Mouse (Mus musculus): ENCODE measurements around the gene Pacrg. TPM values are rescaled to one million over a fixed set of nuclear protein-coding genes. Genes with fewer than 3 reads are reported as not detected.

Pacrg gene
- polyA plus RNA-seq, 1 experiment from 2014 or later = 4.1 TPM

GRCm38 (mm10) chr17:10366577-10366976 lies 473.5 kb downstream of the Pacrg start:
- Histone ChIP-seq H3K27me3 (no peaks in the 10 kb centered on the region), H3K27ac (no peak overlapping the region), H3K36me3 (ENCODE audit: poor library complexity, severe bottlenecking) (no peaks in the 10 kb centered on the region), H3K4me1 (no peaks in the 10 kb centered on the region), H3K4me2 (no peak overlapping the region), H3K4me3 (no peak overlapping the region), H3K9me3 (replicated peaks) (no peaks in the 10 kb centered on the region), H3K9ac (no peak overlapping the region)
- no peak for ATAC-seq
- 95% methylated on average over 4 of the region's 4 CpGs for WGBS

GRCm38 (mm10) chr17:10365501-10366482 lies 474.3 kb downstream of the Pacrg start:
- ATAC-seq = no peak
- Histone ChIP-seq H3K9ac (no peak overlapping the region), H3K4me3 (no peak overlapping the region), H3K4me2 (no peak overlapping the region), H3K36me3 (ENCODE audit: poor library complexity, severe bottlenecking) (no peaks in the 10 kb centered on the region), H3K27me3 (no peaks in the 10 kb centered on the region), H3K4me1 (peaks cover 5% of the 10 kb centered on the region), H3K9me3 (replicated peaks) (no peaks in the 10 kb centered on the region), H3K27ac (no peak overlapping the region)
- 66% methylated on average over 13 of the region's 13 CpGs for WGBS

GRCm38 (mm10) chr17:10363151-10363550 lies 477.0 kb downstream of the Pacrg start:
- no peak for ATAC-seq
- no peaks in the 10 kb centered on the region for H3K36me3 ChIP-seq (ENCODE audit: poor library complexity, severe bottlenecking)
- H3K9me3 ChIP-seq (replicated peaks) = no peaks in the 10 kb centered on the region
- 95% methylated on average over 3 of the region's 3 CpGs for WGBS
- no peak overlapping the region for H3K9ac ChIP-seq
- peaks cover 9% of the 10 kb centered on the region for H3K4me1 ChIP-seq
- H3K27me3 ChIP-seq = no peaks in the 10 kb centered on the region
- H3K4me2 ChIP-seq = no peak overlapping the region
- no peak overlapping the region for H3K27ac ChIP-seq
- H3K4me3 ChIP-seq = no peak overlapping the region

GRCm38 (mm10) chr17:10361882-10362291 lies 478.2 kb downstream of the Pacrg start:
- Histone ChIP-seq H3K36me3 (ENCODE audit: poor library complexity, severe bottlenecking) (no peaks in the 10 kb centered on the region), H3K4me2 (no peak overlapping the region), H3K9me3 (replicated peaks) (no peaks in the 10 kb centered on the region), H3K27ac (no peak overlapping the region), H3K4me3 (no peak overlapping the region), H3K9ac (no peak overlapping the region), H3K27me3 (no peaks in the 10 kb centered on the region), H3K4me1 (peaks cover 17% of the 10 kb centered on the region)
- ATAC-seq = no peak
- 88% methylated on average over 7 of the region's 7 CpGs for whole genome bisulfite sequencing

GRCm38 (mm10) chr17:10360738-10361137 lies 479.4 kb downstream of the Pacrg start:
- no peaks in the 10 kb centered on the region for H3K36me3 ChIP-seq (ENCODE audit: poor library complexity, severe bottlenecking)
- H3K27me3 ChIP-seq = no peaks in the 10 kb centered on the region
- WGBS = 68% methylated on average over 4 of the region's 4 CpGs
- no peak; the same call in 1 of the 2 replicates for ATAC-seq
- H3K4me3 ChIP-seq = no peak overlapping the region
- H3K4me1 ChIP-seq = peaks cover 17% of the 10 kb centered on the region
- H3K9me3 ChIP-seq (replicated peaks) = no peaks in the 10 kb centered on the region
- no peak overlapping the region for H3K27ac ChIP-seq
- no peak overlapping the region for H3K4me2 ChIP-seq
- H3K9ac ChIP-seq = no peak overlapping the region

- WGBS = 91% methylated on average over 14 of the region's 14 CpGs
- no peak for ATAC-seq
- no peak overlapping the region for H3K4me2 ChIP-seq
- no peak overlapping the region for H3K27ac ChIP-seq
- H3K9ac ChIP-seq = no peak overlapping the region
- H3K4me3 ChIP-seq = no peak overlapping the region
- no peaks in the 10 kb centered on the region for H3K36me3 ChIP-seq (ENCODE audit: poor library complexity, severe bottlenecking)
- H3K27me3 ChIP-seq = no peaks in the 10 kb centered on the region
- peaks cover 17% of the 10 kb centered on the region for H3K4me1 ChIP-seq
- no peaks in the 10 kb centered on the region for H3K9me3 ChIP-seq (replicated peaks)
Measured at GRCm38 (mm10) chr17:10359466-10359865, 480.6 kb downstream of the Pacrg start.

- H3K27ac ChIP-seq = no peak overlapping the region
- no peak overlapping the region for H3K4me2 ChIP-seq
- no peak overlapping the region for H3K9ac ChIP-seq
- 48% methylated on average over 12 of the region's 12 CpGs for WGBS
- no peak overlapping the region for H3K4me3 ChIP-seq
- no peak for ATAC-seq
- 0 out of 2 replicates have a peak, but pooled peaks cover 3% of the 10 kb centered on the region for H3K9me3 ChIP-seq (replicated peaks)
- no peaks in the 10 kb centered on the region for H3K36me3 ChIP-seq (ENCODE audit: poor library complexity, severe bottlenecking)
- H3K4me1 ChIP-seq = peaks cover 17% of the 10 kb centered on the region
- no peaks in the 10 kb centered on the region for H3K27me3 ChIP-seq
Measured at GRCm38 (mm10) chr17:10357348-10357747, 482.8 kb downstream of the Pacrg start.

- no peak overlapping the region for H3K9ac ChIP-seq
- H3K27ac ChIP-seq = no peak overlapping the region
- H3K4me2 ChIP-seq = no peak overlapping the region
- WGBS = 58% methylated on average over 6 of the region's 6 CpGs
- ATAC-seq = no peak
- peaks cover 17% of the 10 kb centered on the region for H3K4me1 ChIP-seq
- H3K4me3 ChIP-seq = no peak overlapping the region
- H3K27me3 ChIP-seq = no peaks in the 10 kb centered on the region
- no peaks in the 10 kb centered on the region for H3K36me3 ChIP-seq (ENCODE audit: poor library complexity, severe bottlenecking)
- H3K9me3 ChIP-seq (replicated peaks) = 0 out of 2 replicates have a peak, but pooled peaks cover 3% of the 10 kb centered on the region
Measured at GRCm38 (mm10) chr17:10356294-10356693, 483.8 kb downstream of the Pacrg start.

- ATAC-seq = no peak
- H3K4me1 ChIP-seq = peaks cover 12% of the 10 kb centered on the region
- H3K9me3 ChIP-seq (replicated peaks) = 0 out of 2 replicates have a peak, but pooled peaks cover 3% of the 10 kb centered on the region
- no peak overlapping the region for H3K27ac ChIP-seq
- no peak overlapping the region for H3K9ac ChIP-seq
- no peak overlapping the region for H3K4me2 ChIP-seq
- H3K27me3 ChIP-seq = no peaks in the 10 kb centered on the region
- H3K4me3 ChIP-seq = no peak overlapping the region
- WGBS = 47% methylated on average over 8 of the region's 8 CpGs
- H3K36me3 ChIP-seq (ENCODE audit: poor library complexity, severe bottlenecking) = no peaks in the 10 kb centered on the region
Measured at GRCm38 (mm10) chr17:10355746-10356145, 484.4 kb downstream of the Pacrg start.

Other genes starting within 250 kb of the Pacrg start
- 1.6 and 2.7 TPM in 2 replicates for gene Prkn, start 73 bp upstream of the Pacrg start, polyA plus RNA-seq (2015; fragmentation: Nextera tagmentation; extraction: Ambion mirVana)

All from forebrain, embryonic 13.5 days (tissue).